Mouse (Mus musculus): Measurements from ENCODE around the gene Tmem131l.
"Not testable (repeated sequence)": the region's sequence is repeated elsewhere in the genome, so short reads cannot be mapped to it uniquely, and the experiment has no call there.

DNA sequence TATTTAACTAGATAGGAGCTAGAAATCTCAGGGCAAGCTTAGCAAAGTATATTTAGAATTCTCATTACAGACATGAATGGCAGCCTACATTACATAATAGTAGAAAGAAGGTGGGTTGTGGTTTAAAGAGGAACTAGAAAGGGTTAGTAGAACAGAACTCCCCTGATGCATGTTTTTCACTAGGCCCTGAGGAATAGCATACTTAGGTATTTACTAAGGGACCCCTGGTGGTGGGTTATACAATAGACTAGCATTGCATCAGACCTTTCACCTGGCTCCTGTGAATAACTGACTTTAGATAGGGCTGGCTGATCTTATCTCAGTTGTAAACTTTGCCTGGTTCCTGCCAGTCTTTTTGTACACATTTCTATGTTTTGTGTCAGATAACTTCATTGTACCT, 172.9 kb downstream of the Tmem131l start:
- TF ChIP-seq CTCF (IDR thresholded peaks at IDR 0.05; ENCODE audit: control insufficient read depth, insufficient read depth, low read length); POLR2A (IDR thresholded peaks at IDR 0.05; ENCODE audit: borderline replicate concordance, control insufficient read depth, low read depth, low read length): not testable (repeated sequence)
